Mouse (Mus musculus) yolk sac, embryonic 10.5 days (tissue): ENCODE measurements around the gene Cdrt4.

ENCODE experiments used
- DNase-seq: peaks from one replicate; pipeline ENCODE4 v3.0.0-alpha.2; 2017; ENCODE audit warnings: low spot score

Cdrt4 gene

DNA sequence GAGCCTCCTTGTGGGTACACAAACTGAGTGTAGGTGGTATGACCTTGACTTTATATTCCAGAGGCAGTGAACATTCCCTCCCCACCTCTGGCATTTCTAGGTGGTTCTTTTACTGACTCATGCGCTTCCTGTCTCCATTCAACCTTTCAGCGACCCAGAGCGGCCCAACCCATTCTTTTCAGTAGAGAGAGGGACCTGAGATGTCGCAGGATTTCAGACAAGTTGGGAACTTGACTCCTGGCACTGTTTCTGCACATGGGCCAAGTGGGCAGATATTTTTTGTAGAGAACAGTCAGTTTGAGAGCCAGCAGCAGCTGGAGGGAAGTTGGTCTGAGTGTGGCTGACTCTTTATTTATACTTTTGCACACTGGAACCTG lies 45.5 kb downstream of the Cdrt4 start:
- DNase-seq = no peak

GRCm38 (mm10) chr11:62997039-62997717 lies 46.2 kb downstream of the Cdrt4 start:
- DNase-seq = no peak

DNA sequence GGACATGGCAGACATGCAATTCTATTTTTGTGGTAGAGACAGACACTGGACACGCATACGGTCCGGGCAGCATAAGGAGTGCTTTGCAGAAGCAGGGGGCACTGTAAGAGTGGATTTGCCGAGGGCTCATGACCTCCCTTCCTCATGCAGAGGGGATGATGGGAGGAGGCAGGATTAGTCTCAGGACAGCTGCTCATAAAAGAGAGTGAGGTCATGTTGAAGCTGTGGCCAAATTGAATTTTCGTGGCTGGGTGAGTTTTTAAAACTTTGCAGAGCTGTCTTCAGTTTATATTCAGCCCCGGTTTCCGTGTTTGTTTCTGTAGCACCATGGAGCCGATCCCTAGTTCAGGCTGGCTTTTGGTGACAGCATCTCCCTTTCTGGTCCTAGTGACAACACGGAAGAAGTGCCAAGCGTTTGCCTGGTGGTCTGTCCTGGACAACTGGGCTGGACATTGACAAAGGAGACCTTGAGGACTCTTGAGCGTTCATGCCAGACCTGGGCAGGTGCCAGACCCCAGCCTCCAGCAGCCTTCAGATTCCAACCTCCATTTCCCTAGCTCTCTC lies 46.8 kb downstream of the Cdrt4 start:
- no peak for DNase-seq

DNA sequence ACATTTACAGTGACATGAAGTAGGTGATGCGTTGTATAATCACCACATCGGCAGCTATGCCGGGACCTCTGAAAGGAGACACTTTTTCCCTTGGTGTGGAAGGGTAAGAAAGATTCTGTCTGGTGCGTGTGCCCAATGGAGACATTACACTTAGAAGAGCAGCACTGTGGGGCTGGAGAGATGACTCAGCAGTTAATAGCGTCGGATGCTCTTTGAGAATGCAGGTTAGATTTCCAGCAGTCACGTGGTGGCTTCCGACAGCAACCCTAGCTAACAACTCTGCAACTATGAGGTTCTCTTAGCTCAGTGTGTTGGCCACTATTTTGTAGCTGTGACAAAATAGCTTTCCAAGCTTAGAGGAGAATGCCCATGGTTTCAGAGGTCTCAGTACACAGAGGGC lies 49.1 kb downstream of the Cdrt4 start:
- DNase-seq = no peak

DNA sequence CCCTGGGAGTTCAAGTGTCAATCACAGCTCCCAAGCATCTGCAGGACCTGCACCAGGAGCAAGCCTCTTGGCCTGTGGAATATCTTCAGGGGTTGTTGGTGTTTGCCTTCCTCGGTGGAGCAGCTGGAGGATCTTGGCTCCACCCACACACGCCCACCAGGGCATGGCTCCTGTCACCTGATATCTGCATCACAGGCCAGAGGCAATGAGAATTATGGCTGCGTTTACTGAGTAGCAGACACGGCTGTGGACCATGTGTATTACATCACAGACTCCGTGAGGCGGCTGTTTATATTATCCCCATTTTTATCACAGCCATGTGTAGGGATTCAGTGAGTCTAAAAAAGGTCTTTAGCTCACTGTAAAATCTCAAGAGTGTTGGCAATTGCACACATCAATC lies 53.6 kb downstream of the Cdrt4 start:
- DNase-seq = peak; percentile 65

- no peak for DNase-seq
Measured at GRCm38 (mm10) chr11:63007376-63007775, 56.4 kb downstream of the Cdrt4 start.

GRCm38 (mm10) chr11:63008004-63008403 lies 57.0 kb downstream of the Cdrt4 start:
- DNase-seq = no peak

DNA sequence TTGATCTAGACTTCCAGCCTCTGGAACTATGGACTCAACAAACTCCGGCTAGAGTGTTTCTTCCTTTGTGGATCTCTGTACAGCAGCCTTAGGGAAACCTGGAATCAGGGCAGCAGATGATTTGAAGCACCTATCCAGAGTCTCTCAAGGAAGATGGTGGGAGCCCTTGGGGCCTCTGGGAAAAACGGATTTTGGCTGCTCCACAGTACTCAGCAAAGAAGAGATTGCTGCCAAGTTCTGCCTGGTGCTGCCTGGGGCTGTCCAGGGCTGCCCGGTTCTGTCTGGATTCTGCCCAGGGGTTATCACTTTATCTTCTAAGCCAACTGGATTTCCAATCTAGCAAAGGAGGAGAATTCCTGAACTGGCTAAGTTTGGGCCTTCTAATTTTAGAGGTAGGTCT lies 58.8 kb downstream of the Cdrt4 start:
- DNase-seq = no peak

- no peak for DNase-seq
Measured at GRCm38 (mm10) chr11:63017327-63018082, 66.5 kb downstream of the Cdrt4 start.

DNA sequence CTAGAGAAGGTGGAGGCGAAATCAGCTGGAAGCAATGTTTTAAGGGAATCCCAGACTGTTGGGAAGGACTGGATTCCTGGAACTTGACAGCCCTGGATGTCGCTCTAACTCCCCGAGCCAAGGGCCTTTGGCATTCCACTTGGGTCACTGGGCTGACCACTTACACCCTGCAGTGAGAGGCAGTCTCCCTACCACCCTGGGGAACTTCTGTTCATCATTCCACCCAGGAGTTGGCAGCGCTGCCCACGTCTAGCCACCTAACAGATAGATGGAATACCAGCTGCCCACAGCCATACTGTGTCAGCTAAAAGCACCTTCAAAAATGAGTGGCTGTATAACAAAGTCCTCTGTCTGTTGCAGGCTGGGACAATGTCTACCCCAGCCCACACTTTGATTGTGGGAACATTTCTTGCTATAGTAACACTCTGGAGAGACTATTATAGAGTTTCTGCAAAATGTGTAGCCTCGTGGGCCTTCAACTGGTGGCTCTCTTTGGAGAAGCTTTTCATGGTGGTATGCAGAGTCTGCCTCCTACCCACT lies 67.2 kb downstream of the Cdrt4 start:
- DNase-seq = no peak

- peak; percentile 61 for DNase-seq
Measured at GRCm38 (mm10) chr11:63020633-63021032, 69.6 kb downstream of the Cdrt4 start.

- DNase-seq = peak; percentile 72
Measured at GRCm38 (mm10) chr11:63021141-63021806, 70.3 kb downstream of the Cdrt4 start.

DNA sequence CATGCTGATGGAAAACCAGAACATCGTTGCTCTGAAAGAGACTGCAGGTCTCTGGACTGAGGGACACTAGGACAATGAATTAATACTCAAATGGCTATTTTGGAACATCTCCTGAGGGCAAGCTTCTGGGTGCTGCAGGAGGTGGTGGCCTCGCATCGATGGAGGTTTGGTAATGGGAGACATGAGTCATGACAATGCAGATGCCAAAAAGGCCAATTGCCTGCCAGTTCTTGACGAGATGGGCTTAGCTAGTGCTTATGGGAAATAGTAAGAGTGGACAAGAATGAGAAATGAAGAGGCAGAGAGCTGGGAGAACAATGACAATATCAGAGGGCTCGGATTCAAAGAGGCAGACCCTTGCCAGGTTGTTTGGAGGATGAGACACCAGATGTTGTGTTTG lies 72.5 kb downstream of the Cdrt4 start:
- DNase-seq = no peak

DNA sequence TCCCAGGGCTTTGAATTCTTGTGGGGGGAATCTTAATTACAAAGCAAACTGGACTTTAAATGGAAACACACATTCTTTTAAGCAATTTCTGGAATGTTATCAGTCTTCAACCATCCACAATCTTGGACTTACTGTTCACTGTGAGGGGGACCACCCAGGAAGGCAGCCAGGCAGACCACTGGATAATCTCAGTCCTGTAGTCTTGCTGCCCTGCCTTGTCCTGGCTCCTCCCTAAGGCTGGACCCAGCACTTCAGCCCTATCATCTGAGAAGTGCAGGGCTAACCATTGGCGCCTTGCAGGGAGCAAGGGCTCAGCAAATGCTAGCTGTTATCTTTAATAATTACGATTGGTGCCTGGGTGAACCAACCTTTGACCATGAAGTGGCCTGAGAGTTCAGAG lies 73.1 kb downstream of the Cdrt4 start:
- peak; percentile 86 for DNase-seq

DNA sequence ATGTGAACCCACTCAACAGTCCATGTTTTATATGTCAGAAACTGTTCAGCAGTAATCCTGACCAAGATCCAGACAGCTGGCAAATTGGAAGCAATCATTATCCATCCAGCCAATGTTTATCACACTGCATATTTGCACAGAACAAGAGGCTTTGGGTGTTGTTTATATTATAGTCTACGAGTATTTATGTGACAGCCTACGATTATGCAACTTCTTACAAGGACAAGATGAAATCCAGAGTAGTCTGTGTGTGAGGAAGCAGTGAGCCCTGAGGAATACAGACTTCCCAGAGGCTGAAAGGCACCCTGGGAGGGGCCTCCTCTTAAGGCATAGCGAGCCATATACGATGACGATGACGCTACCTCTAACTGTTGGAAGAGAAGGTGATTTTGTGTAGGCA lies 74.5 kb downstream of the Cdrt4 start:
- no peak for DNase-seq

GRCm38 (mm10) chr11:63026651-63027141 lies 75.7 kb downstream of the Cdrt4 start:
- DNase-seq = no peak

DNA sequence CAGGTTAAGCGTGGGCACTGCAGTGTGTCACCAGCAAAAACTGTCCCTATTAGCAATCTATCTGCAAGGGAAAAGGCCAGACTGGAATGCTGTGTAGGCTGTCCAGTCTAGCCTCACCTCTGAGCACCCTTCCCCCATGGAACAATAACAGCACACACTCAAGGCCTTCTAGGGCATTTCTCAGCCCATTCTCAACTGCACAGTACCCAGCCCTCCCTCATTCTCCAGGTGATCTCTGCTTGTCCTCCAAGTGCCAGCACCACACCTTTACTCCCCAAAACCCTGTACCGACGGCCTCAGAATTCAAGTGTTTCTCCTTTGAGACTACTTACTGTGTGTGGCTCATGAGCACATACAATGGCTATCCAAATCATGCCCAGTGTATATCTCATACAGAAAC lies 77.1 kb downstream of the Cdrt4 start:
- DNase-seq = no peak

DNA sequence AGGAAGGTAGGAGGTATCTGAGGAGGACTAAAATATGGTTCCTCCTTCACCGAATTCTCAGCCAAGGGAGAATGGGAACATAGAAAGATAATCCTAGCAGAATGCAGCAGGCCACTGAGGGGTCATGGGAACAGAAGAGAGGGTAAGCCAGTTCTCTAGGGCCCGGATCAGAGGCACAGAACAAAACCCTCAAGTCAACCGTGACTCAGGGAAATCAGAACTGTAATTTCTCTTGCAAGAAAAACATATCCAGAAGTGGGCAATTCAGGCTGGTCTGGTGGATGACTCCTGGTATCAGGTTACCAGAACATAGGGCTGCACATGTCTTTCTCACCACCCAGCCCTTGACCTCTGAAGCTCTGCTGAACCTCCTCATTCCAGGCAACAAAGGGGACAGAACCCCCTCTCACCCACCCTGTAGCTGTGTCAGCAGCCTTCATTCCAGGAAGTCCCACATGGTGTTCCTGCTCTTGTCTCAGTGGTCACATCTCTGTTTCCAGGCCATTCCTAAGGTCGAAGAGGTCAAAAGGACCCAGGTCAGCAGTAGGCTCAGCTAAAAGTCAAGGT lies 78.2 kb downstream of the Cdrt4 start:
- DNase-seq = peak; percentile 67

GRCm38 (mm10) chr11:63029721-63030120 lies 78.7 kb downstream of the Cdrt4 start:
- no peak for DNase-seq

- DNase-seq = no peak
Measured at GRCm38 (mm10) chr11:63035420-63036211, 84.6 kb downstream of the Cdrt4 start.

GRCm38 (mm10) chr11:63040002-63040661 lies 89.1 kb downstream of the Cdrt4 start:
- no peak for DNase-seq
